Mouse (Mus musculus) right cerebral cortex, adult 18-20 months (tissue): ENCODE measurements around the gene Eps8.
"Not testable (repeated sequence)": the region's sequence is repeated elsewhere in the genome, so short reads cannot be mapped to it uniquely, and the experiment has no call there.

Experiments
- DNase-seq: peaks from one replicate; pipeline ENCODE4 v3.0.0; 2022; ENCODE audit warnings: mixed read lengths

Eps8 gene

DNA sequence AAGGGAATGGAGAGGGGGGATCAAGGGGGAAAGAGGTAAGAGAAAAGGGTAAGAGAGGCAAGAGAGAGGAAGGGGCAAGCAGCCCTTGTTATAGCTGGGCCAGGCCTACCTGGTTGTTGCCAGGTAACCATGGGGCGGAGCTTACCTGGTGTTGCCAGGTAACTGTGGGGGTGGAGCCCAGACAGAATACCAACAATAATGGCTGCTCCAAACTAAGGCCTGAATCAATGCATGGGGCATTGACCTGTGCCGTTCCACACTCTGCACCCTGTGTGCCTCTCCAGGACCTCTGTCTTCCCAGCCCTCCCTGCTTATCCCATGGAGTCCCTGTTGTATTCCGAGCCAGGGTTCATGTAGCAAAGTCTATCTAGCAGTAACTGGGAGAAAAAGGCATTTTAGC lies 187.0 kb downstream of the Eps8 start:
- DNase-seq: no peak

DNA sequence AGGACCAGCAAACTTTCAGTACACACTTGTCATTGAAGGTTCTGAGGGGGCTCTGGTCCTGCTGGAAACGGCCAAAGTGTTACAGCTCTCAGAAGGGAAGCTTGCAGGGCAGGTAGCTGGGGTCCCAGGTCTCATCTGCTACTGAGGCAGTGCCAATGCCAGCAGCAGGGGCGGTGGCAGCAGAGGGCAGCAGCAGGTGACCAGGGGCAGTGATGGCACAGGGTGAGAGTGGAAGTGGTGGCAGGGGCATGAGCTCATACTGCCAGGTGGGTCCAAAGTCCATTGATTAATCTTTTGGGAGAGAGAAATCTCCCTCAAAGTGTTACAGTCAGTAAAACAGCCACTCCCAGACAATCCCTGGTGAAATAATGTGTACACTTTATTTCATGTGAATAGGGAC lies 188.4 kb downstream of the Eps8 start:
- no peak for DNase-seq

DNA sequence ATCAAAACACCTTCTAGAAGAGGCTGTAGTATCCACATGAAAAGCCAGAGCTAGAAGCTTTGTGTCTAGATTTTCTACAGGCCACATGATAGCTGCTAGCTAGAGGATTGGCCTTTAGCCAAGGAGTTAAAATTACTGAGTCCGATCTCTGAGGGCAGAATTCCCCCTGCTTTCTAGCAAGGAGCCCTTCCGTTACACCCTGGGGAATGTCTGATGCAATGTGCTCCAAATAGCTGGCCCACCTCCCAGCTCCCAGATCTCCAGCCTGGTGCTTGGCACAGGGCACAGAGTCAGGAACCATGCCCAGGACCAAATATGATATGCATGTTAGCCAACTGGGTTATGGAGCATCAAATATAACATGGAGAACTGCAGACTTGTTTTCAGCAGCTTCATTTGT lies 189.4 kb downstream of the Eps8 start:
- no peak for DNase-seq

DNA sequence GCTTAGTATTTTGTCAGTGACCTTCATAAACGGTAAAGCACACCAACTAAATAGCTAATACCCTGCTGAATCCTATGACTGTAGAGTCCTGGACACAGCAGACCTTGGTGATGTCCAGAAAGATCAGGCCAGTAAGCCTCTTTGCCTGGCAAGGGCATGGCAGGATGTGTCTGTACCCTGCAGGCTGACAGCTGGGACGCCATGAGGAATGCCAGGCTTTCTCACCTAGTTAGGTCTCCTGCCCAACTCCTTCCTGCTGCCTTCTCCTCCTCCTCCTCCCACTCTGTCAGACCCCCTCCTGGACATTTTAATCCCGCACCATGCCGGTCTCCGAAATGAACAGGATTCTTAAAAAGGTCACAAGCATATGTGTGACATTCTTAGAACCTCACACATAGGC lies 190.9 kb downstream of the Eps8 start:
- DNase-seq: no peak

DNA sequence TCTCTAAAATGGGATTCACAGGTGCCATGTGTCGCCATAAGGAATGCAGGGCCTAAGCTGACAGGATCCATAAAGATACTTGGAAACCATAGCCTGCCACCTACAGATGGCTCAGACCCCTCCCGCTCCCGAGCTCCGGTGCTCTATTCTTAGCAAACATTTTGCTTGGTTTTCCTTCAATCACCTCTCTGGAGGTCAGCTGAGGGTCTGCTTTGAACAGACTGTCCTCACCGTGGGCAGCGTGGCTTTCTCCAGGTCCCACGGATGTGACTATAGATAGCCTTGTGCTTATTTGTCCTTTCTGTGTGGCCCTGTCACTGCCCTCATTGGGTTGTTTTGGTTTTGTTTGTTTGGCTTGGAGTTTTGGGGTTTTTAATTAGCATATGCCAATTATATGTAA lies 196.5 kb downstream of the Eps8 start:
- DNase-seq: no peak

DNA sequence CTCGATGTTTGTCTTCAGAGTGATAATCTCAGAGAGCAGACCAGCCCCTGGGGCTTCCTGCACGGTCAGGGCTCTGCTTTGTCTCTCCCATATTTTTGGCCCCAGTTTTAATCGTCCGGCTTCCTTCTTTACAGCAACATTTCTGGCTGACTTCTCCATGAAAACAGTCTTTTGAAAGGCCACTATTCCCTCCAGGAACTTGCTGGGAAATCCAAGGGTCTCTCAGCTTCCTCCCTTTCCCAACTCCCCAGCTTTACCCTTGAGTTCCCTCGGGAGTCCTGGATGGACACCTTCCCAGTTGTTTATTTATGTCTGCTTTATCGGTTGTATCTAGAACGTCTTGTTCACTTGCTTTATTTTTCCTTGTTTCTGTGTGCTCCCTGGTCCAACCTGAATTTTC lies 197.5 kb downstream of the Eps8 start:
- no peak for DNase-seq

DNA sequence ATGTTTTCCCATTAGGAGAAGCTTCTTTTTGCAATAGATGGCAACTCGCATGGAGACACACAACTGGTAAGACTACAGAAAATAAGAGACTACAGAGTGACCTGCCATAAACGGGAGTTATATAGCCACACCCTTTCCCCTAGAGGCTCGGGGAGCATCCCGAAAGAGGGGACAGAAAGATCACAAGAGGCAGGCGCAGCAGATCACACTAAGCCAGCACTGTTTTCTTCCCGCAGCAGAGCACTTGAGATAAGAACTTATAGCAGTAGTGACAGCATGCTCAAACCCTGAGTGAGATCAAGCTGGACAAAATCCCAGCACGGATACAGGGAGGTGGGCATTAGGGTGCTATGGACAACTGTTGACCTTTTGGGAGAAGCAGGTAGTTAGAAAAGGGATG lies 198.6 kb downstream of the Eps8 start:
- DNase-seq: no peak

DNA sequence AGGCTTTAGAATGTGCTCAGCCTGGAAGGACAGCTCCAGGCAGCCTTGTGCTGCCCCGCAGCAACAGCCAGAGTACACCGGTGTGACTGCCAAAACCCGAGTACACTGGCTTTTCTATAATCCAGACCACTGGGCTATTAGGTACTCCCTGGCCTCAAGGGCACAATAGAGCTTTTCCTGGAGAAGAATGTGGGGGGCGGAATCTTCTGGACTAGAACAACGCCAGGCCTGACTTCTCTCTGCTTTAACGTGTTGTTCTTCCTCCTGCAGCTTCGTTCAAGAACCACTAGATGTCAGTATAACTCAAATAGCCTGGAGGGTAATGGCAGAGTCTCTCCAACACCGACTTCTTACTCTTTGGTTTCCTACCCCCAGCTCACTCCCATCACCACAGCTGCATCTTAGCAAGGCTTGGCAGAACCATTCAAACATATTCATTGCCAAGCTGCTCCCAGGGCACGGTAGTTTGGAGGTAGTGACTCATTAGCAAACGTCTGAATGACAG lies 199.1 kb downstream of the Eps8 start:
- DNase-seq: peak; percentile 17

DNA sequence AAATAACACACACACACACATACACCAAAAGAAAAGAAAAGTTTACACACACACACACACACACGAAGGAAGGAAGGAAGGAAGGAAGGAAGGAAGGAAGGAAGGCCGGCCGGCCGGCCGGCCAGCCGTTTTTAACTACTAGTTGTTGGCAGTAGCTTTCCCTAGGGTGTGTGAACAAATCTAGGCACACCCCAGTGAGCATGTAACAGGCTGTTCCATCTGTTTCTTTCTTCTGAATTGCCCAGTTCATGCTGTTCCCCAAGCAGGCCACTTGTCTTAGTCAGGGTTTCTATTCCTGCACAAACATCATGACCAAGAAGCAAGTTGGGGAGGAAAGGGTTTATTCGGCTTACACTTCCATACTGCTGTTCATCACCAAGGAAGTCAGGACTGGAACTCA lies 208.6 kb downstream of the Eps8 start:
- not testable (repeated sequence) for DNase-seq

DNA sequence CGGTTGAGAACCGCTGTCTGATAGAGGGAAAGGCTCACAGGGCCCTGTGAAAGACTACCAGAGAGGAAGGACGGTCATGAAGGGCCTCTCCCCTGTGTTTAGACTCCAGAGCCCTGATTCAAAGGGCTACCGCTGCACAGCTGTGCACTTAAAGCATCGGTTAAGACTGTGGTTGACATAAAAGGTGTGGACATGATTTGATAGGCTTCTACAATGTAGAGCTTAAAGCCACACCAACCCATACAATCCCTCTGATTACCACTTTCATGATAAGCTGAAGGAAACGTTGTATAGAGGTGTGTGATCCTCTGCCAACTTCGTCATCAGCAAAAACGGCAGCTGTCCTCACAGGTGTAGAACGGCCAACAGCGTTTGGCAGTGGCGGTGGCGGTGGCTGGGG lies 211.6 kb downstream of the Eps8 start:
- DNase-seq: no peak

DNA sequence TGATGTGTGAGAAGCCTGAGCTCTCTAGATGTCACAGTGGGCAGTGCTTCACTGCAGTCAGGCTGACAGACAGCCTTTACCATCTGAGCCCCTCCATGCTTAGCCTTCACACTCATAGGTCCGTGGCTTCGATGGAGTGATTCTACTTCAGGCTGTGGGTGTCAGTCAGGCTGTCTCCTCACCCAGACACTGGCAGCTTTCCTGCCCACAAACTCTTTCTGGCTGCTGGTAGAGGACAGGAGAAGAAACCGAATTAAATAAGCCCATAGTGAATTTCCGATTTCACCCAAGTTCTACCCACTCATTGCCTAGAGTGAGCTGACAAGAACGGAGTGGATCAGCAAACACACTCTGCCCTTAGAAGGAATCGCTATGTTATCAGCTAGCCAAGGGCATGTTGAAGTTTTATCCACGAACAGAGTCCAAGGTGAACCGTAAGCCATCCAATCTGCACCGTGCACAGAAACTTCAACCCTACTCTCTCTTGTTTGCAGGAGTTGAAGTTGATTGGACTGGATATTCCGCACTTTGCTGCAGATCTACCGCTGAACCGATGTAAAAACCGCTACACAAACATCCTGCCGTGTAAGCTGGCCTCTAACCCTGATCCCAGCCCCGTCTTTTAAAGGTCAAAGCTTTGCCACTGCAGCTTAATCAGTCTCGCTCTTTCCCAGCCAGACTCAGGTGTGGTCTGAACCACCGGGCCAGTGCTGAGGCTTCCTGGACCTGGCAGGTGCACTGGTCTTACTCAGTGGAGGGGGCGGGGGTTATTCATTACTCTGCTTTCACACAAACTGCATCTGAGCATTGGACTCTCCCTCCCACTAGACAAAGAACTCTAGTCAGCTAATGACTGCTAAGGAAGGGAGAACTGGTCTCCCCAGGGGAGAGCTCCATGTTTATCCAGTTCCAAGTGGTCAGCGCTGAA lies 213.9 kb downstream of the Eps8 start:
- DNase-seq: peak; percentile 43

DNA sequence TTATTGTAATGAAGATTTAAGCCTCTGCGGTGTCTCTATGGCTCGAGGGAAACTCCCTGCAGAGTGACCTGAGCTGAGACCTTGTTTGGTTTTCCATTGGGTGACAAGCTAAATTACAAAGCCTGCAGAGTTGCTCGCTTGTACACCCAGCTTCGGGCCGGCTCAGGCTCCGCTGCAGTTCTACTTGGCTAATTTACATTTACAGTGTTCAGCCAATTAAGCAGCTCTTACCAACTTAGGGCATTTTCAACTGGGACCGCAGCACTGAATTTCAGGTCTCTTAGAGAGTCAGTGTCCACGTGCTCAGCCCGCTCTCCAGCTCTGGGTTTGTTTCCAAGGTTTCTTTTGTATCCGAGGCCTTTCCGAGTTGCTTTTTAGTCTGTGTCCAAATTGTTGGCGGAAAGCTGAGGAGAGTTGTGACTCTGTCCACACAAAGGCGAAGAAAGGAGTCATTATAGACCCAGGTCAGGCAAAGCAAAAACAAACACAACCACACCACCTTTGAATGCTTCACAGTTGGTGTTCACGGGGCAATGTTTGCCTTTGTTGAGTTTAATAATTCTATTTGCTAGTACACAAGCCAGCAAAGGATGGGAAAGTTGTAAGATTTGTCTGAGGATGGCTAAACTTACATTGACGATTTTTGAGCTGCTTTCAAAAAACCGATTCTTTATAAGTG lies 216.6 kb downstream of the Eps8 start:
- no peak for DNase-seq

DNA sequence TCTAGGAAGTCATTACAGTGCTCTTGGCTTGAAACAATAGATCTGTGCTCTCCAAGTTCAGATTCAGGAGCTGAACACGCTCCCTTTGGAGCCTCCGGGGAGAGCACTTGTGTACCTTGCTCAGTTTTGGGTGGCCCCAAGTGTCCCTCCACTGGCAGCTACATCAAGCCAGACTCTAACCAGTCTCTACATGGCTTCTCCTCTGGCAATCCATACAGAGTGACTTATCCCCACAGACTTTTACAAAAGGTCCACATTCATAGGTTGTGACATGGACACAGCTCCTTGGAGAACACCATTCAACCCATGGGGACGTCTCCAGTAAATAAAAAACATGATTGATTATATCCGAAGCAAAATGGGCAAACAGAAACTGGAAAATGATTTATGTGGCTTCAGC lies 217.2 kb downstream of the Eps8 start:
- DNase-seq: no peak

DNA sequence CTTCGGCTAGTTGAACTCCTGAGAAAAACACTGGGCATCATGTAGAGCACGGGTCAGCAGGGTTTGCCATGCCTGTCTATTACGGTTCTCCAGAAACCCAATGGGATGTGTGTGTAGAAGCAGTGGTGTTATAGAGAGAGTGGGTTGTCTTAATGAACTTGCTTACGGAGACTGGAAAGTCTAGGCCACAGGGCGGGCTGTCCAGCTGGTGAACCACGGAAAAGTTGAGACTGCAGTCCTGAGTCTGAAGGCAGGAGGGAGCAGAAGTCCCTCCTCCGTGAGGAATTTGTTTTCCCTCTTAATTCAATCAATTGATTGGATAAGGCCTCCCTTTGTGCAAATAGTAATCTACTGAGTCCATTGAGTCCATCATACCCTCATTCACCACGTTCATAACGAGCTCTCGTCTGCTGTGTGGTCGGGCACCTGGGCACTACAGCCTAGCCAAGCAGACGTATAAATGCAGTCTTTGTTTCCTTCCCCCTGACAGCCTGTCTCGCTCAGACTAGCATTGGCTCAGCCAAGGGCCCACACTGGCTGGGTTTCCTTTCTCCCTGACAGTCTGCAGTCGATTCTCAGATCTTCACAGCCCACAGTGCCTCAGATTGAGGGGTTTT lies 221.0 kb downstream of the Eps8 start:
- no peak for DNase-seq
